Mouse (Mus musculus) heart, embryonic 12.5 days (tissue): Measurements from ENCODE around the gene P3h3. TPM values are rescaled to one million over a fixed set of nuclear protein-coding genes. Genes with fewer than 3 reads are reported as not detected.

Experiments
- ATAC-seq: fragments of 200-750 bp; cut with Nextera tagmentation; 2 replicates; pipeline ENCODE4 v1.8.0; 2017; ENCODE audit warnings: moderate TSS enrichment, moderate library complexity; ENCODE audit not compliant: insufficient number of reproducible peaks, low FRiP score
- H3K27ac ChIP-seq: fragments of 300-500 bp; sonication (generic); 2 replicates; pipeline ENCODE4 v1.5.1; 2016; ENCODE audit warnings: mild to moderate bottlenecking, moderate library complexity; ENCODE audit not compliant: poor library complexity, severe bottlenecking
- H3K27me3 ChIP-seq: fragments of 300-500 bp; sonication (generic); replicated peaks from 2 replicates; pipeline ENCODE4 v1.6.1; 2016; ENCODE audit warnings: mild to moderate bottlenecking, moderate library complexity
- H3K36me3 ChIP-seq: fragments of 300-500 bp; sonication (generic); 2 replicates; pipeline ENCODE4 v1.6.1; 2016; ENCODE audit warnings: mild to moderate bottlenecking, moderate library complexity
- H3K4me1 ChIP-seq: fragments of 300-500 bp; sonication (generic); replicated peaks from 2 replicates; pipeline ENCODE4 v1.6.1; 2016; ENCODE audit warnings: mild to moderate bottlenecking
- H3K4me2 ChIP-seq: fragments of 300-500 bp; sonication (generic); 2 replicates; pipeline ENCODE4 v1.6.1; 2016; ENCODE audit warnings: mild to moderate bottlenecking, moderate library complexity
- H3K4me3 ChIP-seq: fragments of 300-500 bp; sonication (generic); 2 replicates; pipeline ENCODE4 v1.5.1; 2016; ENCODE audit warnings: mild to moderate bottlenecking
- H3K9ac ChIP-seq: fragments of 300-500 bp; sonication (generic); 2 replicates; pipeline ENCODE4 v1.6.1; 2016; ENCODE audit warnings: mild to moderate bottlenecking, moderate library complexity
- H3K9me3 ChIP-seq: fragments of 300-500 bp; sonication (generic); replicated peaks from 2 replicates; pipeline ENCODE4 v1.6.1; 2016; ENCODE audit warnings: mild to moderate bottlenecking, moderate library complexity
- WGBS: fragments of 180-500 bp; shearing (Covaris S2); methylation state at CpG from one replicate; pipeline ENCODE4 v1.1.7; 2016; 5-methylcytosine and 5-hydroxymethylcytosine counted together
- polyA plus RNA-seq: library from polyadenylated mRNA; unstranded; fragments of >200 nt; fragmentation: Nextera tagmentation; extraction: Ambion mirVana; gene quantifications from 2 replicates; pipeline ENCODE4 v1.2.1, GENCODE M21; 2016

P3h3 gene
- polyA plus RNA-seq, 1 experiment from 2014 or later = 21.9 TPM

GRCm38 (mm10) chr6:124863658-124864298 lies 6.2 kb upstream of the P3h3 start, which contains the start of gene Gpr162:
Gene Gpr162 (minus strand): TSS chr6:124863983.
- WGBS = under 1% methylated on average over 35 of the region's 43 CpGs
- Histone ChIP-seq H3K9me3 (no peaks in the 10 kb centered on the region), H3K4me2 (peak within 1 kb of the TSS; percentile 95), H3K36me3 (no peaks in the 10 kb centered on the region), H3K4me3 (peak within 1 kb of the TSS; percentile 56), H3K27ac (no peak within 1 kb of the TSS), H3K27me3 (peaks cover 60% of the 10 kb centered on the region), H3K9ac (peak within 1 kb of the TSS; percentile 76), H3K4me1 (peaks cover 27% of the 10 kb centered on the region)
- ATAC-seq = peak; percentile 60

- Histone ChIP-seq H3K4me2 (peak overlapping the region; percentile 95), H3K9ac (peak overlapping the region; percentile 76), H3K4me3 (peak overlapping the region; percentile 56), H3K27me3 (peaks cover 66% of the 10 kb centered on the region), H3K36me3 (no peaks in the 10 kb centered on the region), H3K4me1 (peaks cover 32% of the 10 kb centered on the region), H3K27ac (no peak overlapping the region), H3K9me3 (no peaks in the 10 kb centered on the region)
- WGBS = 2% methylated on average over 12 of the region's 16 CpGs
- ATAC-seq = no peak
Measured at GRCm38 (mm10) chr6:124863125-124863657, 5.6 kb upstream of the P3h3 start.

- Histone ChIP-seq H3K36me3 (no peaks in the 10 kb centered on the region), H3K9me3 (no peaks in the 10 kb centered on the region), H3K9ac (peak overlapping the region; percentile 76), H3K4me2 (peak overlapping the region; percentile 95), H3K4me1 (peaks cover 34% of the 10 kb centered on the region), H3K27me3 (peaks cover 68% of the 10 kb centered on the region), H3K4me3 (peak overlapping the region; percentile 56), H3K27ac (no peak overlapping the region)
- ATAC-seq = no peak
- WGBS = 17% methylated on average over 8 of the region's 8 CpGs
Measured at GRCm38 (mm10) chr6:124862406-124863124, 5.0 kb upstream of the P3h3 start.

- peaks cover 62% of the 10 kb centered on the region for H3K27me3 ChIP-seq
Measured at GRCm38 (mm10) chr6:124861802-124862201, 4.2 kb upstream of the P3h3 start.

GRCm38 (mm10) chr6:124861266-124861665 lies 3.7 kb upstream of the P3h3 start:
- Histone ChIP-seq H3K4me1 (peaks cover 42% of the 10 kb centered on the region), H3K27ac (no peak overlapping the region), H3K36me3 (no peaks in the 10 kb centered on the region), H3K27me3 (peaks cover 56% of the 10 kb centered on the region), H3K9ac (no peak overlapping the region), H3K4me2 (no peak overlapping the region), H3K4me3 (no peak overlapping the region), H3K9me3 (no peaks in the 10 kb centered on the region)
- 79% methylated on average over 19 of the region's 19 CpGs for WGBS
- ATAC-seq = no peak

More at GRCm38 (mm10) chr6:124861802-124862201, 4.2 kb upstream of the P3h3 start:
- ATAC-seq = no peak
- H3K4me2 ChIP-seq = no peak overlapping the region
- WGBS = 44% methylated on average over 3 of the region's 3 CpGs
- H3K27ac ChIP-seq = no peak overlapping the region
- H3K4me3 ChIP-seq = no peak overlapping the region
- H3K36me3 ChIP-seq = no peaks in the 10 kb centered on the region
- H3K9ac ChIP-seq = no peak overlapping the region
- H3K9me3 ChIP-seq = no peaks in the 10 kb centered on the region
- peaks cover 37% of the 10 kb centered on the region for H3K4me1 ChIP-seq

GRCm38 (mm10) chr6:124860511-124860910 lies 3.0 kb upstream of the P3h3 start:
- Histone ChIP-seq H3K27me3 (peaks cover 52% of the 10 kb centered on the region), H3K4me2 (no peak overlapping the region), H3K4me1 (peaks cover 49% of the 10 kb centered on the region), H3K4me3 (no peak overlapping the region), H3K36me3 (no peaks in the 10 kb centered on the region), H3K9me3 (no peaks in the 10 kb centered on the region), H3K27ac (no peak overlapping the region), H3K9ac (no peak overlapping the region)
- no peak for ATAC-seq
- 66% methylated on average over 9 of the region's 9 CpGs for WGBS

GRCm38 (mm10) chr6:124859725-124860124 lies 2.2 kb upstream of the P3h3 start:
- Histone ChIP-seq H3K36me3 (no peaks in the 10 kb centered on the region), H3K4me3 (0 out of 2 replicates have a peak overlapping the region, but pooled peaks have one; percentile 10), H3K27ac (no peak overlapping the region), H3K9me3 (no peaks in the 10 kb centered on the region), H3K9ac (peak overlapping the region; percentile 60; the same call in 1 of the 2 replicates), H3K27me3 (peaks cover 45% of the 10 kb centered on the region), H3K4me2 (peak overlapping the region; percentile 43), H3K4me1 (peaks cover 53% of the 10 kb centered on the region)
- ATAC-seq = no peak
- whole genome bisulfite sequencing = 9% methylated on average over 12 of the region's 12 CpGs

GRCm38 (mm10) chr6:124858561-124859318 lies 1.2 kb upstream of the P3h3 start:
- Histone ChIP-seq H3K9ac (no peak overlapping the region), H3K4me3 (no peak overlapping the region), H3K36me3 (0 out of 2 replicates have a peak, but pooled peaks cover 5% of the 10 kb centered on the region), H3K4me2 (peak overlapping the region; percentile 96), H3K27me3 (peaks cover 38% of the 10 kb centered on the region), H3K27ac (no peak overlapping the region), H3K4me1 (peaks cover 53% of the 10 kb centered on the region), H3K9me3 (no peaks in the 10 kb centered on the region)
- ATAC-seq = no peak
- 66% methylated on average over 28 of the region's 28 CpGs for WGBS

- Histone ChIP-seq H3K27ac (no peak overlapping the region), H3K27me3 (peaks cover 36% of the 10 kb centered on the region), H3K9me3 (no peaks in the 10 kb centered on the region), H3K4me3 (peak overlapping the region; percentile 89), H3K9ac (peak overlapping the region; percentile 81), H3K36me3 (peaks cover 12% of the 10 kb centered on the region; the same call in 1 of the 2 replicates), H3K4me2 (peak overlapping the region; percentile 96), H3K4me1 (peaks cover 49% of the 10 kb centered on the region)
- ATAC-seq = no peak
- 26% methylated on average over 26 of the region's 26 CpGs for WGBS
Measured at GRCm38 (mm10) chr6:124857840-124858530, 433 bp upstream of the P3h3 start.

- peaks cover 26% of the 10 kb centered on the region for H3K27me3 ChIP-seq
- 3% methylated on average over 14 of the region's 14 CpGs for WGBS
- H3K27ac ChIP-seq = peak overlapping the region; percentile 73
- peaks cover 25% of the 10 kb centered on the region; the same call in 1 of the 2 replicates for H3K36me3 ChIP-seq
- peak overlapping the region; percentile 96 for H3K4me2 ChIP-seq
- H3K9ac ChIP-seq = peak overlapping the region; percentile 81
- H3K9me3 ChIP-seq = no peaks in the 10 kb centered on the region
- peak overlapping the region; percentile 89 for H3K4me3 ChIP-seq
- peak; percentile 53; the same call in 1 of the 2 replicates for ATAC-seq
- H3K4me1 ChIP-seq = peaks cover 35% of the 10 kb centered on the region
Measured at GRCm38 (mm10) chr6:124856321-124856720, 1.2 kb downstream of the P3h3 start.
